23 mouse cellular contexts compared by ENCODE assay signal in genomic region chr2:164917371-164917770, GRCm38 (mm10). TPM values are rescaled to one million over a fixed set of nuclear protein-coding genes. Genes with fewer than 3 reads are reported as not detected.
A peak's percentile ranks its signal among the peaks of the same experiment; 100 is the strongest.
DNase-seq lines count a peak whose midpoint lies in the region; ATAC-seq and TF ChIP-seq lines count a peak whose summit lies in the region.
"Had no signal": no experiment of that assay in that cellular context is flagged by ENCODE, and none has a peak within 500 bp of the region (broad histone marks: within the 10 kb centered on the region; RNA-seq: fewer than 3 reads in every experiment).

No protein-coding gene starts in this region.

- H3K9me3 ChIP-seq in neural tube, embryonic 13.5 days: no peaks in the 10 kb centered on the region
- H3K9me3 ChIP-seq in ES-Bruce4 (replicated peaks; ENCODE audit: control insufficient read depth, insufficient read depth, low read length, poor library complexity, severe bottlenecking) (no peaks in the 10 kb centered on the region), G1E (replicated peaks) (no peaks in the 10 kb centered on the region)
- H3K9me3 ChIP-seq in hindbrain, embryonic 16.5 days (ENCODE audit: control insufficient read depth, low read length): no peaks in the 10 kb centered on the region
- H3K9me3 ChIP-seq in midbrain, embryonic 10.5 days (replicated peaks): no peaks in the 10 kb centered on the region
- H3K9me3 ChIP-seq: embryonic facial prominence, embryonic 15.5 days; forebrain, embryonic 15.5 days; heart, embryonic 15.5 days; hindbrain, embryonic 13.5 days had no signal

- no peak for TF ChIP-seq EP300 in ES-Bruce4 (IDR thresholded peaks at IDR 0.05; ENCODE audit: insufficient read depth, low read depth, low read length)

- TF ChIP-seq POLR2A in ES-Bruce4 (IDR thresholded peaks at IDR 0.05; ENCODE audit: insufficient read depth, low read length): no peak

- intact Hi-C loops in left cerebral cortex, postnatal 36 days (cut with DNase I): no loop called here

- no peak overlapping the region for H3K4me3 ChIP-seq in neural tube, embryonic 13.5 days
- H3K4me3 ChIP-seq in ES-Bruce4 (ENCODE audit: low read depth, low read length) (no peak overlapping the region), G1E (ENCODE audit: low read depth, low read length) (peak overlapping the region; percentile 53; the same call in 1 of the 2 replicates)
- H3K4me3 ChIP-seq in hindbrain, embryonic 16.5 days (ENCODE audit: low read length): no peak overlapping the region
- no peak overlapping the region for H3K4me3 ChIP-seq in midbrain, embryonic 10.5 days
- H3K4me3 ChIP-seq: embryonic facial prominence, embryonic 15.5 days; erythroblast, embryonic 14.5 days; forebrain, embryonic 15.5 days; heart, embryonic 15.5 days; hindbrain, embryonic 13.5 days had no signal

- 34% methylated on average over 10 of the region's 10 CpGs for WGBS in neural tube, embryonic 13.5 days
- 33% methylated on average over 10 of the region's 10 CpGs for WGBS in large intestine, adult 2 months
- 67% methylated on average over 10 of the region's 10 CpGs for WGBS in hindbrain, embryonic 16.5 days
- WGBS in midbrain, embryonic 10.5 days: 72% methylated on average over 10 of the region's 10 CpGs

- TF ChIP-seq CTCF in ES-Bruce4 (IDR thresholded peaks at IDR 0.05; ENCODE audit: low read depth, low read length) (no peak), G1E (IDR thresholded peaks at IDR 0.05; ENCODE audit: low read depth, low read length) (no peak)

- no peak for ATAC-seq in neural tube, embryonic 13.5 days (ENCODE audit: low read depth)
- ATAC-seq in G1E (ENCODE audit: extremely low read depth, insufficient number of reproducible peaks, low FRiP score, poor library complexity, severe bottlenecking): peak; percentile 50; the same call in 1 of the 2 replicates
- ATAC-seq in hindbrain, embryonic 16.5 days: no peak
- ATAC-seq: forebrain, embryonic 15.5 days; intestine, embryonic 16.5 days had no signal

- H3K9ac ChIP-seq in neural tube, embryonic 13.5 days: peak overlapping the region; percentile 31; the same call in 1 of the 2 replicates
- no peak overlapping the region for H3K9ac ChIP-seq in ES-Bruce4 (ENCODE audit: low read depth, poor library complexity, severe bottlenecking)
- no peak overlapping the region for H3K9ac ChIP-seq in hindbrain, embryonic 16.5 days (ENCODE audit: low read depth, low read length)
- H3K9ac ChIP-seq: embryonic facial prominence, embryonic 15.5 days; forebrain, embryonic 15.5 days; heart, embryonic 15.5 days; hindbrain, embryonic 13.5 days had no signal

- H3K36me3 ChIP-seq in neural tube, embryonic 13.5 days: peaks cover 17% of the 10 kb centered on the region
- H3K36me3 ChIP-seq in ES-Bruce4 (ENCODE audit: control insufficient read depth, insufficient read depth, low read length, poor library complexity, severe bottlenecking) (no peaks in the 10 kb centered on the region), G1E (replicated peaks) (peaks cover 58% of the 10 kb centered on the region)
- H3K36me3 ChIP-seq in hindbrain, embryonic 16.5 days (ENCODE audit: control insufficient read depth, insufficient read depth, low read length): peaks cover 5% of the 10 kb centered on the region; the same call in 1 of the 2 replicates
- H3K36me3 ChIP-seq in midbrain, embryonic 10.5 days: peaks cover 51% of the 10 kb centered on the region
- H3K36me3 ChIP-seq: forebrain, embryonic 15.5 days had no signal

- peaks cover 17% of the 10 kb centered on the region for H3K4me1 ChIP-seq in neural tube, embryonic 13.5 days (replicated peaks)
- H3K4me1 ChIP-seq in ES-Bruce4 (ENCODE audit: control insufficient read depth, insufficient read depth, low read length) (peaks cover 6% of the 10 kb centered on the region), G1E (ENCODE audit: insufficient read depth, low read depth, low read length) (peaks cover 52% of the 10 kb centered on the region)
- peaks cover 2% of the 10 kb centered on the region for H3K4me1 ChIP-seq in hindbrain, embryonic 16.5 days (ENCODE audit: control insufficient read depth, insufficient read depth, low read depth, low read length)
- H3K4me1 ChIP-seq in midbrain, embryonic 10.5 days: peaks cover 21% of the 10 kb centered on the region

- DNase-seq in neural tube, embryonic 10.5 days (ENCODE audit: extremely low spot score, low spot score): no peak
- no peak for DNase-seq in G1E (ENCODE audit: low spot score)
- DNase-seq in large intestine, adult 2 months (ENCODE audit: low read depth, low spot score): peak; percentile 55
- DNase-seq in left cerebral cortex, postnatal 36 days (ENCODE audit: low spot score in 2 of 2): no peak
- DNase-seq in midbrain, embryonic 10.5 days (ENCODE audit: low spot score): no peak
- DNase-seq: adrenal gland, adult 2 months; adrenal gland, postnatal 25 days; cerebellum, adult 18-20 months; embryo, embryonic 11 days; gastrocnemius, postnatal 36 days; heart, adult 11 months; heart, postnatal 14 days had no signal

- H3K4me2 ChIP-seq in neural tube, embryonic 13.5 days: no peak overlapping the region
- no peak overlapping the region for H3K4me2 ChIP-seq in hindbrain, embryonic 16.5 days (ENCODE audit: low read length)
- H3K4me2 ChIP-seq: embryonic facial prominence, embryonic 15.5 days; forebrain, embryonic 15.5 days; heart, embryonic 11.5 days; heart, embryonic 15.5 days; hindbrain, embryonic 13.5 days had no signal

- no peaks in the 10 kb centered on the region for H3K27me3 ChIP-seq in neural tube, embryonic 13.5 days
- H3K27me3 ChIP-seq in ES-Bruce4 (ENCODE audit: control insufficient read depth, insufficient read depth, low read length, poor library complexity, severe bottlenecking): no peaks in the 10 kb centered on the region
- H3K27me3 ChIP-seq in G1E (ENCODE audit: insufficient read depth, low read length): no peaks in the 10 kb centered on the region
- H3K27me3 ChIP-seq in hindbrain, embryonic 16.5 days (replicated peaks; ENCODE audit: control insufficient read depth, insufficient read depth, low read length): no peaks in the 10 kb centered on the region
- H3K27me3 ChIP-seq in midbrain, embryonic 10.5 days (ENCODE audit: low read depth, poor library complexity, severe bottlenecking): no peaks in the 10 kb centered on the region
- H3K27me3 ChIP-seq: embryonic facial prominence, embryonic 15.5 days; forebrain, embryonic 15.5 days; heart, embryonic 15.5 days; hindbrain, embryonic 13.5 days had no signal

- H3K27ac ChIP-seq in neural tube, embryonic 13.5 days (replicated peaks): no peak overlapping the region
- peak overlapping the region; percentile 28; the same call in 1 of the 2 replicates for H3K27ac ChIP-seq in ES-Bruce4 (ENCODE audit: insufficient read depth, low read length)
- no peak overlapping the region for H3K27ac ChIP-seq in hindbrain, embryonic 16.5 days (ENCODE audit: low read depth, low read length)
- no peak overlapping the region for H3K27ac ChIP-seq in midbrain, embryonic 10.5 days (replicated peaks)
- H3K27ac ChIP-seq: embryonic facial prominence, embryonic 15.5 days; forebrain, embryonic 15.5 days; heart, embryonic 15.5 days; hindbrain, embryonic 13.5 days had no signal

RNA-seq across cellular contexts. Expression of gene Zfp335, which starts 5.8 kb away (rescaled TPM):
- 13.3 and 14.2 TPM in 2 replicates for polyA plus RNA-seq in neural tube, embryonic 13.5 days (2015; fragmentation: Nextera tagmentation; extraction: Ambion mirVana)
- polyA plus RNA-seq in ES-Bruce4 (2011; ENCODE audit: insufficient read depth, insufficient read length, low read depth, missing spikeins) (9.1 and 10.6 TPM in 2 replicates), G1E (2012) (48.3 and 49.6 TPM in 2 replicates)
- total RNA-seq in G1E (2014; fragmentation: Nextera tagmentation) (30.6 and 31.4 TPM in 2 replicates), G1E (2017) (8.7 and 9.8 TPM in 2 replicates)
- 18.5 and 26.1 TPM in 2 replicates for polyA plus RNA-seq in large intestine, adult 2 months (2012; rRNA removed)
- 10 to 100 TPM; 22.6 to 28.5 TPM for total RNA-seq in left cerebral cortex, postnatal 36 days (2021)
- 13.4 and 17.1 TPM in 2 replicates for polyA plus RNA-seq in hindbrain, embryonic 16.5 days (2015; fragmentation: Nextera tagmentation; extraction: Ambion mirVana)
- 14.1 and 17.1 TPM in 2 replicates for polyA plus RNA-seq in midbrain, embryonic 10.5 days (2016; fragmentation: Nextera tagmentation; extraction: Ambion mirVana)

RNA-seq across cellular contexts. Expression of gene Mmp9, which starts 23.2 kb away (rescaled TPM):
- 16.9 and 17.1 TPM in 2 replicates for polyA plus RNA-seq in neural tube, embryonic 13.5 days (2015; fragmentation: Nextera tagmentation; extraction: Ambion mirVana)
- 5.8 and 6.2 TPM in 2 replicates for polyA plus RNA-seq in ES-Bruce4 (2011; ENCODE audit: insufficient read depth, insufficient read length, low read depth, missing spikeins)
- not detected in 2 replicates for total RNA-seq in G1E (2014; fragmentation: Nextera tagmentation)
- total RNA-seq in G1E (2017): 0.76 and 0.82 TPM in 2 replicates
- 0.63 and 0.76 TPM in 2 replicates for polyA plus RNA-seq in G1E (2012)
- 6.9 and 21.8 TPM in 2 replicates for polyA plus RNA-seq in large intestine, adult 2 months (2012; rRNA removed)
- total RNA-seq in left cerebral cortex, postnatal 36 days (2021): 1 to 10 TPM; 1.7 to 2.1 TPM
- 22.5 and 29.3 TPM in 2 replicates for polyA plus RNA-seq in hindbrain, embryonic 16.5 days (2015; fragmentation: Nextera tagmentation; extraction: Ambion mirVana)
- 0.39 and 0.97 TPM in 2 replicates for polyA plus RNA-seq in midbrain, embryonic 10.5 days (2016; fragmentation: Nextera tagmentation; extraction: Ambion mirVana)
- polyA plus RNA-seq: erythroblast, embryonic 14.5 days had no signal

RNA-seq across cellular contexts. Expression of gene Pcif1, which starts 38.3 kb away (rescaled TPM):
- polyA plus RNA-seq in neural tube, embryonic 13.5 days (2015; fragmentation: Nextera tagmentation; extraction: Ambion mirVana): 80.8 and 93.1 TPM in 2 replicates
- polyA plus RNA-seq in ES-Bruce4 (2011; ENCODE audit: insufficient read depth, insufficient read length, low read depth, missing spikeins) (30.2 and 30.9 TPM in 2 replicates), G1E (2012) (137 TPM in 2 replicates)
- total RNA-seq in G1E (2014; fragmentation: Nextera tagmentation) (54.7 and 61.3 TPM in 2 replicates), G1E (2017) (31.7 and 35.5 TPM in 2 replicates)
- 30.8 and 34.3 TPM in 2 replicates for polyA plus RNA-seq in large intestine, adult 2 months (2012; rRNA removed)
- total RNA-seq in left cerebral cortex, postnatal 36 days (2021): 10 to 100 TPM; 42.8 to 46.7 TPM
- 71.3 and 77.6 TPM in 2 replicates for polyA plus RNA-seq in hindbrain, embryonic 16.5 days (2015; fragmentation: Nextera tagmentation; extraction: Ambion mirVana)
- 73.8 and 93.8 TPM in 2 replicates for polyA plus RNA-seq in midbrain, embryonic 10.5 days (2016; fragmentation: Nextera tagmentation; extraction: Ambion mirVana)

RNA-seq across cellular contexts. Expression of gene Slc12a5, which starts 43.2 kb away (rescaled TPM):
- polyA plus RNA-seq in neural tube, embryonic 13.5 days (2015; fragmentation: Nextera tagmentation; extraction: Ambion mirVana): 20.8 and 21.3 TPM in 2 replicates
- polyA plus RNA-seq in ES-Bruce4 (2011; ENCODE audit: insufficient read depth, insufficient read length, low read depth, missing spikeins) (1.6 and 1.9 TPM in 2 replicates), G1E (2012) (0.39 and 0.72 TPM in 2 replicates)
- total RNA-seq in G1E (2014; fragmentation: Nextera tagmentation) (0.63 and 1.4 TPM in 2 replicates), G1E (2017) (0.46 and 0.82 TPM in 2 replicates)
- polyA plus RNA-seq in large intestine, adult 2 months (2012; rRNA removed): 0.50 and 0.95 TPM in 2 replicates
- 100 to 1,000 TPM; 521 to 559 TPM for total RNA-seq in left cerebral cortex, postnatal 36 days (2021)
- 52.7 and 54.9 TPM in 2 replicates for polyA plus RNA-seq in hindbrain, embryonic 16.5 days (2015; fragmentation: Nextera tagmentation; extraction: Ambion mirVana)
- 0.99 and 2.1 TPM in 2 replicates for polyA plus RNA-seq in midbrain, embryonic 10.5 days (2016; fragmentation: Nextera tagmentation; extraction: Ambion mirVana)
- polyA plus RNA-seq: erythroblast, embryonic 14.5 days had no signal

RNA-seq across cellular contexts. Expression of gene Pltp, which starts 59.9 kb away (rescaled TPM):
- polyA plus RNA-seq in neural tube, embryonic 13.5 days (2015; fragmentation: Nextera tagmentation; extraction: Ambion mirVana): 126 and 132 TPM in 2 replicates
- polyA plus RNA-seq in ES-Bruce4 (2011; ENCODE audit: insufficient read depth, insufficient read length, low read depth, missing spikeins) (52.4 and 55.9 TPM in 2 replicates), G1E (2012) (not detected in 2 replicates)
- total RNA-seq in G1E (2014; fragmentation: Nextera tagmentation) (not detected in 2 replicates), G1E (2017) (not detected in 2 replicates)
- 35.7 and 46.7 TPM in 2 replicates for polyA plus RNA-seq in large intestine, adult 2 months (2012; rRNA removed)
- 10 to 100 TPM; 81.9 to 86.4 TPM for total RNA-seq in left cerebral cortex, postnatal 36 days (2021)
- 127 and 140 TPM in 2 replicates for polyA plus RNA-seq in hindbrain, embryonic 16.5 days (2015; fragmentation: Nextera tagmentation; extraction: Ambion mirVana)
- 67.9 and 86.2 TPM in 2 replicates for polyA plus RNA-seq in midbrain, embryonic 10.5 days (2016; fragmentation: Nextera tagmentation; extraction: Ambion mirVana)
- total RNA-seq: common myeloid progenitor, adult 5-6 weeks had no signal
